In genomic region chr6:23923806-23924205, GRCm38 (mm10) we compare ENCODE assay signal across 31 mouse cellular contexts. TPM values are rescaled to one million over a fixed set of nuclear protein-coding genes. Genes with fewer than 3 reads are reported as not detected.
DNase-seq lines count a peak whose midpoint lies in the region; ATAC-seq and TF ChIP-seq lines count a peak whose summit lies in the region.
"Had no signal": no experiment of that assay in that cellular context is flagged by ENCODE, and none has a peak within 500 bp of the region (broad histone marks: within the 10 kb centered on the region; RNA-seq: fewer than 3 reads in every experiment).

No protein-coding gene starts in this region.

- no peak for TF ChIP-seq CTCF in forebrain, postnatal 0 days (IDR thresholded peaks at IDR 0.05; ENCODE audit: low read depth)

- H3K27ac ChIP-seq in forebrain, embryonic 12.5 days: no peak overlapping the region
- no peak overlapping the region for H3K27ac ChIP-seq in forebrain, postnatal 0 days (ENCODE audit: low read depth, low read length)
- no peak overlapping the region for H3K27ac ChIP-seq in forebrain, embryonic 15.5 days (replicated peaks)
- H3K27ac ChIP-seq: layer of hippocampus, adult 2 months; midbrain, embryonic 10.5 days had no signal

- peak; percentile 72; the same call in 1 of the 2 replicates for ATAC-seq in forebrain, embryonic 12.5 days (ENCODE audit: low FRiP score)
- ATAC-seq in forebrain, postnatal 0 days: no peak
- ATAC-seq in forebrain, embryonic 15.5 days (replicated peaks): peak; percentile 61
- ATAC-seq in activated CD4-positive, CD25-positive, alpha-beta regulatory T cell, adult 4 months: no peak
- ATAC-seq: CD4-positive, CD25-positive, alpha-beta regulatory T cell, adult 4 months; intestine, postnatal 0 days had no signal

- H3K4me2 ChIP-seq in forebrain, embryonic 12.5 days: no peak overlapping the region
- no peak overlapping the region for H3K4me2 ChIP-seq in forebrain, postnatal 0 days (ENCODE audit: low read depth)
- no peak overlapping the region for H3K4me2 ChIP-seq in forebrain, embryonic 15.5 days (replicated peaks)
- H3K4me2 ChIP-seq: heart, embryonic 12.5 days had no signal

- no peak for DNase-seq in forebrain, postnatal 0 days
- DNase-seq in retina, postnatal 1 day: peak; percentile 6
- DNase-seq in retina, embryonic 14.5 days (ENCODE audit: low spot score): no peak
- no peak for DNase-seq in heart, adult 9 months (ENCODE audit: low spot score in 2 of 2)
- DNase-seq: adrenal gland, postnatal 14 days; cerebellum, adult 9-10 months; gastrocnemius, postnatal 36 days; heart, postnatal 10 days; kidney, postnatal 14 days; layer of hippocampus, postnatal 36 days had no signal

- WGBS in forebrain, embryonic 12.5 days: 14% methylated on average over 2 of the region's 2 CpGs
- WGBS in forebrain, postnatal 0 days: 22% methylated on average over 2 of the region's 2 CpGs
- 18% methylated on average over 2 of the region's 2 CpGs for WGBS in forebrain, embryonic 15.5 days

- no peak overlapping the region for H3K9ac ChIP-seq in forebrain, embryonic 12.5 days
- no peak overlapping the region for H3K9ac ChIP-seq in forebrain, postnatal 0 days
- H3K9ac ChIP-seq in forebrain, embryonic 15.5 days (replicated peaks): no peak overlapping the region
- H3K9ac ChIP-seq: heart, embryonic 12.5 days had no signal

- no peaks in the 10 kb centered on the region for H3K9me3 ChIP-seq in forebrain, embryonic 12.5 days
- H3K9me3 ChIP-seq in forebrain, postnatal 0 days (ENCODE audit: low read length): no peaks in the 10 kb centered on the region
- no peaks in the 10 kb centered on the region for H3K9me3 ChIP-seq in forebrain, embryonic 15.5 days
- H3K9me3 ChIP-seq: heart, embryonic 12.5 days; midbrain, embryonic 10.5 days had no signal

- no peaks in the 10 kb centered on the region for H3K36me3 ChIP-seq in forebrain, embryonic 12.5 days (replicated peaks)
- H3K36me3 ChIP-seq in forebrain, postnatal 0 days (ENCODE audit: insufficient read depth): no peaks in the 10 kb centered on the region
- no peaks in the 10 kb centered on the region for H3K36me3 ChIP-seq in forebrain, embryonic 15.5 days
- H3K36me3 ChIP-seq: heart, embryonic 12.5 days; midbrain, embryonic 10.5 days had no signal

- no peaks in the 10 kb centered on the region for H3K27me3 ChIP-seq in forebrain, embryonic 12.5 days
- H3K27me3 ChIP-seq in forebrain, postnatal 0 days (ENCODE audit: insufficient read depth, low read length): no peaks in the 10 kb centered on the region
- H3K27me3 ChIP-seq in forebrain, embryonic 15.5 days: no peaks in the 10 kb centered on the region
- H3K27me3 ChIP-seq: heart, embryonic 12.5 days had no signal

- no peaks in the 10 kb centered on the region for H3K4me1 ChIP-seq in forebrain, embryonic 12.5 days
- H3K4me1 ChIP-seq in forebrain, postnatal 0 days (ENCODE audit: insufficient read depth): no peaks in the 10 kb centered on the region
- no peaks in the 10 kb centered on the region for H3K4me1 ChIP-seq in forebrain, embryonic 15.5 days
- H3K4me1 ChIP-seq: midbrain, embryonic 10.5 days had no signal

- no peak overlapping the region for H3K4me3 ChIP-seq in forebrain, embryonic 12.5 days (replicated peaks)
- no peak overlapping the region for H3K4me3 ChIP-seq in forebrain, postnatal 0 days (ENCODE audit: low read depth, low read length)
- no peak overlapping the region for H3K4me3 ChIP-seq in forebrain, embryonic 15.5 days
- H3K4me3 ChIP-seq: heart, embryonic 12.5 days; layer of hippocampus, adult 2 months; midbrain, embryonic 10.5 days had no signal

RNA-seq across cellular contexts. Expression of gene Tas2r118, which starts 46.1 kb away (rescaled TPM):
- polyA plus RNA-seq in forebrain, embryonic 12.5 days (2016; fragmentation: Nextera tagmentation; extraction: Ambion mirVana): not detected in 2 replicates
- total RNA-seq in forebrain, postnatal 0 days (2014; rRNA removed): not detected in 2 replicates
- polyA plus RNA-seq in forebrain, postnatal 0 days (2015; fragmentation: Nextera tagmentation; extraction: Ambion mirVana): not detected in 2 replicates
- not detected in 2 replicates for polyA plus RNA-seq in forebrain, embryonic 15.5 days (2015; fragmentation: Nextera tagmentation; extraction: Ambion mirVana)
- polyA plus RNA-seq in activated CD4-positive, CD25-positive, alpha-beta regulatory T cell, adult 4 months (2017; shearing (Covaris generic)): not detected
- total RNA-seq: adrenal gland, postnatal 14 days; gastrocnemius, adult 18-20 months; gastrocnemius, postnatal 36 days; heart, postnatal 10 days; layer of hippocampus, adult 2 months; layer of hippocampus, postnatal 36 days; left cerebral cortex, postnatal 10 days; liver, adult 2 months; MEL; midbrain, postnatal 0 days had no signal
- polyA plus RNA-seq: CD4-positive, CD25-positive, alpha-beta regulatory T cell, adult 4 months; embryonic facial prominence, embryonic 11.5 days; heart, embryonic 12.5 days; hindbrain, embryonic 11.5 days; intestine, postnatal 0 days; limb, embryonic 11.5 days; liver, adult 2 months; liver, embryonic 16.5 days; lung, embryonic 16.5 days; midbrain, embryonic 10.5 days; midbrain, postnatal 0 days; neural tube, embryonic 14.5 days; testis, adult 2 months; urinary bladder, adult 2 months had no signal

Comparison
In these comparisons a context has a peak if more than half of its experiments do, and no peak if none do; other contexts are left out.
1. ATAC-seq: peak in forebrain, embryonic 12.5 days (single experiment) and forebrain, embryonic 15.5 days (single experiment); none in forebrain, postnatal 0 days (single experiment) and activated CD4-positive, CD25-positive, alpha-beta regulatory T cell, adult 4 months (single experiment).